Mouse (Mus musculus): ENCODE measurements around the gene Wdr37.
"Not testable (repeated sequence)": the region's sequence is repeated elsewhere in the genome, so short reads cannot be mapped to it uniquely, and the experiment has no call there.

DNA sequence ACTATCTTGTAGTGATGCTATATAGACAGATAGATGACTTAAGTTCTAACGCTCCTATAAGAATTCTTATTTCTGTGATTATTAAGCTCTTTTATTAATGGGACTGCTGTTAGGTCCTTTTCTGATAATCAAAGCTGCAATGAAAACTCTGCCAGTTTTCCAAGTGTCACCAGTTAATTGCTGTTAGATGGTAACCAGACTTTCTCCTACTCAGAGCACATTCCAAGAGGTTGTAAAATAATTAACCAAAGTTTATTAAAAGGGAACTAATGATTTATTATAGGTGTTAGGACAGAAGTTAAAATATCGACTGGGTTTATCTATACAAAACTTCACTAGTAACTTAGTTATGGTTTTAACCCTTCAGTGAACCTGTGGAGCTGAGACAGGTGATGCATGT lies 34.3 kb upstream of the Wdr37 start:
- TF ChIP-seq CTCF, EP300 (IDR thresholded peaks at IDR 0.05): not testable (repeated sequence)

Data from lung, postnatal 0 days (tissue).